Mouse (Mus musculus): ENCODE measurements around the gene Sfrp4.

Sfrp4 gene

GRCm38 (mm10) chr13:19636131-19636530 is 13.2 kb downstream of the Sfrp4 start:
- DNase-seq (ENCODE audit: low spot score): no peak

DNA sequence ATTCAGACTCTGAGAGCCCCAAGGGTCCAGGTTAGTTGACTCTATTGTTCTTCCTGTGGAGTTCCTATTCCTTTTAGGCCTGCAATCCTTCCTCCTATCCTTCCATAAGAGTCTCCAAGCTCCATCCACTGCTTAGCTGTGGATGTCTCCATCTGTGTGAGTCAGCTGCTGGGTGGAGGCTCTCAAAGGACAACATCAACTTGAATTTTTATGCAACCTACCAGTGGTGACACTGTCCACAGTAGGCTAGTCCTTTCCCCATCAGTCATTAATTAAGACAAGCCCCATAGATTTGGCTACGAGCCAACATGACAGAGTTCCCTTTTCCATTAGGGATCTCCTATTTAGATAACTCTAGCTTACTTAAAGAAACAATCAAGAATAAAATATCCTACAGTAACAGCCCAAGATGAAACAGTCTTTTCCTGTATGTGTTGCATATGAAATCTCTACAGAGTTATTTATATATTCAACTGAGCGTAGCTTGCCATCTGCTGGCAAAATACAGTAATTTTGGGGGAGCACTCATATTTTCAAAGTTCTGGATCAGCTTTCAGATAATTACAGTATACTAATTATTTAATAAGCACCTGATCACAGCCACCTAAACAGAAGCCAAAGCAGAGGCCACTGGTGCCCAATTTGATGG is 17.4 kb downstream of the Sfrp4 start:
- no peak for DNase-seq (ENCODE audit: low spot score)

- DNase-seq (ENCODE audit: low spot score): no peak
Observed at GRCm38 (mm10) chr13:19643519-19643918, 20.6 kb downstream of the Sfrp4 start.

- DNase-seq (ENCODE audit: low spot score): no peak
Observed at GRCm38 (mm10) chr13:19644225-19644624, 21.3 kb downstream of the Sfrp4 start.

GRCm38 (mm10) chr13:19649824-19650223 is 26.9 kb downstream of the Sfrp4 start:
- no peak for DNase-seq (ENCODE audit: low spot score)

DNA sequence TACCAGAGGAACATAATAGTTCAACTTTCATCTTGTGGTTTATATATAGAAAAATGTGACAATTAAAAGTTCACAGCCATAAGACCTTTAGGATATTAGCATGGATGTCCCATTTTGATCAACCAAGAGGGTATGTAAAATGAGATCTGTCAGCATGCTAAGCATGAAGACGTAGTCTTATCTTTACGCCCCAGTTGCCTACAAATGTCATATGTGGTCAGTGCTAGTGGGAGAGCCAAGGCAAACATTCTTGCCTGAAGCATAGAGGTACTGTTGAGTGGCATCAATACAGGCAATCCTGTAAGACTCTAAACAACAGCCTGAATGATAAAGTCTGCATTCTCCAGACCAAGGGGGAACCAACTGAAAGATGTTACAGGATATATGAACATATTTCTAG is 29.5 kb downstream of the Sfrp4 start:
- DNase-seq (ENCODE audit: low spot score): no peak

- DNase-seq (ENCODE audit: low spot score): no peak
Observed at GRCm38 (mm10) chr13:19668355-19669140, 45.6 kb downstream of the Sfrp4 start.

DNA sequence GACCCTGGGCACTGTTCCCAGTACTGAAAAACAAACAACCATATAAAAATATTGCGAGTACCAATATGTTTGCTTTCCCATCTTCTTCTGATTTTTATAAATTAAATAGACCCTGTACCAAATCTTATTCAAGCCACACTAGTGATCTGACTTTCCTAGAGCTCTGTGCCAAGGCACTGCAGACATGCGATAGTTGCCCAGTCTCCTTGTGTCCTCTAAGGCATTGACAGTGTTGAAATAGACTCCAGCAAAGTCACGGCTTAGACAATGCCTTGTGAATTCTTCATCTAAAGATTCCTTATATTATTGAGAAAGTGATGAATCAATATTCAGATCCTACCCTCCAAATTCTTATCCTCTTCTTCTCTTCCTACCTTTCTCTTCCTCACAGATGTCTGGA is 51.1 kb downstream of the Sfrp4 start:
- DNase-seq (ENCODE audit: low spot score): no peak

DNA sequence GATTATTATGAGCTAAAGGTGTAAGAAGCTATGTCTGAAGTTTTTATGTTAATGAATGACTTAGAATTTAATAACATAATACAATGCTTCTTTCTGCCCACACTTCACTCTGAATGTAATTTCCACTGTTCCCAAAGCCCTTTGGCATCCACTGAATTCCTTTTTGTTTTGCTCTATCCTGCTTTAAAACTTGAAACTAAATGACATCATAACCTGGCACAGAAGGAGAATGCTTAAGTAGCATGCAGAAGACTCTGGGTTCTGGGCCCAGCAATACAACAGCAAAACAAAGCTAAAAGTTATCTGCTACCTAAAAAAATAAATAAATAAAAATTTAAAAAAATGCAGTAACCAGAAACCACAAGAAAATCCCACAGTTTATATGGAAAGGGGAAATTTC is 51.7 kb downstream of the Sfrp4 start:
- no peak for DNase-seq (ENCODE audit: low spot score)
